25 mouse cellular contexts compared by ENCODE assay signal in genomic region chr8:84350960-84351359, GRCm38 (mm10).
"Had no signal": no experiment of that assay in that cellular context is flagged by ENCODE, and none has a peak within 500 bp of the region (broad histone marks: within the 10 kb centered on the region; RNA-seq: fewer than 3 reads in every experiment).

No protein-coding gene starts in this region.

- H3K9ac ChIP-seq: heart, embryonic 13.5 days; heart, embryonic 15.5 days; hindbrain, embryonic 13.5 days; hindbrain, embryonic 15.5 days; limb, embryonic 13.5 days; limb, embryonic 15.5 days; liver, embryonic 13.5 days had no signal

- H3K27ac ChIP-seq: heart, adult 2 months; heart, embryonic 13.5 days; heart, embryonic 15.5 days; hindbrain, embryonic 13.5 days; hindbrain, embryonic 15.5 days; hindbrain, postnatal 0 days; layer of hippocampus, adult 2 months; limb, embryonic 13.5 days; limb, embryonic 15.5 days; liver, embryonic 13.5 days had no signal

- H3K27me3 ChIP-seq: hindbrain, embryonic 15.5 days; liver, embryonic 13.5 days had no signal

- H3K36me3 ChIP-seq: heart, embryonic 13.5 days; heart, embryonic 15.5 days; hindbrain, embryonic 13.5 days; hindbrain, embryonic 15.5 days; limb, embryonic 13.5 days; limb, embryonic 15.5 days; liver, embryonic 13.5 days had no signal

- DNase-seq: gastrocnemius, postnatal 14 days; gastrocnemius, postnatal 36 days; heart, adult 11 months; heart, adult 2 months; heart, postnatal 14 days; heart, postnatal 36 days; kidney, adult 18-20 months; kidney, adult 8-10 months; kidney, postnatal 10 days; kidney, postnatal 25 days; kidney, postnatal 4 days; layer of hippocampus, adult 9-11 months; layer of hippocampus, postnatal 36 days; left cerebral cortex, postnatal 4 days; liver, embryonic 13.5 days had no signal

- H3K4me2 ChIP-seq: heart, embryonic 11.5 days; heart, embryonic 13.5 days; heart, embryonic 15.5 days; hindbrain, embryonic 13.5 days; hindbrain, embryonic 15.5 days; limb, embryonic 13.5 days; limb, embryonic 15.5 days; liver, embryonic 11.5 days; liver, embryonic 13.5 days had no signal

- H3K4me1 ChIP-seq: heart, embryonic 13.5 days; heart, embryonic 15.5 days; hindbrain, embryonic 13.5 days; hindbrain, embryonic 15.5 days; limb, embryonic 13.5 days; limb, embryonic 15.5 days; liver, embryonic 13.5 days had no signal

- H3K4me3 ChIP-seq: heart, adult 2 months; heart, embryonic 13.5 days; heart, embryonic 15.5 days; hindbrain, embryonic 13.5 days; hindbrain, embryonic 15.5 days; layer of hippocampus, adult 2 months; limb, embryonic 13.5 days; limb, embryonic 15.5 days; liver, embryonic 13.5 days had no signal

- H3K9me3 ChIP-seq: heart, embryonic 13.5 days; heart, embryonic 15.5 days; hindbrain, embryonic 13.5 days; hindbrain, embryonic 15.5 days; limb, embryonic 13.5 days; limb, embryonic 15.5 days; liver, embryonic 13.5 days had no signal
